Comparison of ENCODE assay signal across 24 mouse cellular contexts in the genomic region with DNA sequence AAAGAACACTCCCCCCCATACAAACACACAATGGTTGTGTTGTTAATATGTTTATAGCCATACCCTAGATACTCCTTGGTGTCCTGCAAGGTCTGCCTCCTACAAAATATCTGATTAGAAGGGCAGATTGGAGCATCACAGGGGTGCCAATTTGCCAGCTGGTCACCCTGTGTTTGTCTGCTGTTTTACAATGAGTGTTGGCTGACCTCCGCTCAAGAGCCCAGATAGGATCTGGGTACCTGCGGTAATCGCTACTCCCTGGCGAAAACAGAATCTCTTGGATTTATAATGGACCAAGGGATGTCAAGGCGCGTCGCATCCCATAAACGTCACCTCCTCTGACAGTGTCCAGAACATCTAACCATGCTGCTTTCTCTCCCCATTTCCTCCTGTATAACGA.
DNase-seq lines count a peak whose midpoint lies in the region; ATAC-seq lines count a peak whose summit lies in the region.
"Had no signal": no experiment of that assay in that cellular context is flagged by ENCODE, and none has a peak within 500 bp of the region (broad histone marks: within the 10 kb centered on the region; RNA-seq: fewer than 3 reads in every experiment).

No protein-coding gene starts in this region.

- DNase-seq in brain, adult 2 months (ENCODE audit: low read depth, low spot score) = peak; percentile 96
- peak; percentile 93 for DNase-seq in cerebellum, adult 11-12 months
- DNase-seq in cerebellum, postnatal 10 days = peak; percentile 86 to 92
- no peak for DNase-seq in heart, postnatal 4 days
- DNase-seq in gastrocnemius, postnatal 10 days = no peak
- DNase-seq: adrenal gland, postnatal 10 days; forebrain, postnatal 0 days; gastrocnemius, postnatal 36 days; kidney, adult 11 months; kidney, postnatal 4 days; layer of hippocampus, adult 9-11 months; lung, embryonic 14.5 days; right cerebral cortex, postnatal 4 days; thymus, postnatal 36 days had no signal

- ATAC-seq in hindbrain, embryonic 16.5 days = peak; percentile 78; the same call in 1 of the 2 replicates
- no peak for ATAC-seq in hindbrain, embryonic 12.5 days (ENCODE audit: low FRiP score)
- no peak for ATAC-seq in erythroid progenitor cell, adult 5-6 weeks (replicated peaks; ENCODE audit: low FRiP score, poor library complexity, severe bottlenecking)
- ATAC-seq: forebrain, postnatal 0 days; Patski had no signal

- H3K27ac ChIP-seq in hindbrain, embryonic 16.5 days (ENCODE audit: low read depth, low read length) = no peak overlapping the region
- H3K27ac ChIP-seq in hindbrain, embryonic 12.5 days = no peak overlapping the region
- H3K27ac ChIP-seq: embryonic facial prominence, embryonic 15.5 days; kidney, embryonic 15.5 days; limb, embryonic 15.5 days; liver, embryonic 14.5 days; midbrain, embryonic 12.5 days; stomach, embryonic 15.5 days had no signal

- no peak overlapping the region for H3K4me2 ChIP-seq in hindbrain, embryonic 16.5 days (ENCODE audit: low read length)
- H3K4me2 ChIP-seq in hindbrain, embryonic 12.5 days (replicated peaks) = no peak overlapping the region
- H3K4me2 ChIP-seq: embryonic facial prominence, embryonic 15.5 days; kidney, embryonic 15.5 days; limb, embryonic 15.5 days; lung, embryonic 14.5 days; midbrain, embryonic 12.5 days; stomach, embryonic 15.5 days had no signal

- H3K4me1 ChIP-seq in hindbrain, embryonic 16.5 days (ENCODE audit: control insufficient read depth, insufficient read depth, low read depth, low read length) = no peaks in the 10 kb centered on the region
- no peaks in the 10 kb centered on the region for H3K4me1 ChIP-seq in hindbrain, embryonic 12.5 days
- H3K4me1 ChIP-seq: embryonic facial prominence, embryonic 15.5 days; kidney, embryonic 15.5 days; limb, embryonic 15.5 days; midbrain, embryonic 12.5 days; stomach, embryonic 15.5 days had no signal

- 78% methylated on average over 9 of the region's 9 CpGs for WGBS in hindbrain, embryonic 16.5 days
- 92% methylated on average over 9 of the region's 9 CpGs for WGBS in hindbrain, embryonic 12.5 days

- no peaks in the 10 kb centered on the region for H3K27me3 ChIP-seq in hindbrain, embryonic 16.5 days (replicated peaks; ENCODE audit: control insufficient read depth, insufficient read depth, low read length)
- H3K27me3 ChIP-seq in hindbrain, embryonic 12.5 days = no peaks in the 10 kb centered on the region
- H3K27me3 ChIP-seq: embryonic facial prominence, embryonic 15.5 days; kidney, embryonic 15.5 days; limb, embryonic 15.5 days; midbrain, embryonic 12.5 days; Patski; stomach, embryonic 15.5 days had no signal

- no peak overlapping the region for H3K9ac ChIP-seq in hindbrain, embryonic 16.5 days (ENCODE audit: low read depth, low read length)
- H3K9ac ChIP-seq in hindbrain, embryonic 12.5 days = no peak overlapping the region
- H3K9ac ChIP-seq: embryonic facial prominence, embryonic 15.5 days; forebrain, postnatal 0 days; kidney, embryonic 15.5 days; limb, embryonic 15.5 days; liver, embryonic 14.5 days; lung, embryonic 14.5 days; midbrain, embryonic 12.5 days; stomach, embryonic 15.5 days had no signal

- no peaks in the 10 kb centered on the region for H3K9me3 ChIP-seq in hindbrain, embryonic 16.5 days (ENCODE audit: control insufficient read depth, low read length)
- no peaks in the 10 kb centered on the region for H3K9me3 ChIP-seq in hindbrain, embryonic 12.5 days (replicated peaks)
- H3K9me3 ChIP-seq: embryonic facial prominence, embryonic 15.5 days; kidney, embryonic 15.5 days; limb, embryonic 15.5 days; midbrain, embryonic 12.5 days; stomach, embryonic 15.5 days had no signal

- no peak overlapping the region for H3K4me3 ChIP-seq in hindbrain, embryonic 16.5 days (ENCODE audit: low read length)
- no peak overlapping the region for H3K4me3 ChIP-seq in hindbrain, embryonic 12.5 days
- H3K4me3 ChIP-seq: embryonic facial prominence, embryonic 15.5 days; kidney, embryonic 15.5 days; limb, embryonic 15.5 days; midbrain, embryonic 12.5 days; stomach, embryonic 15.5 days had no signal

- no peaks in the 10 kb centered on the region for H3K36me3 ChIP-seq in hindbrain, embryonic 16.5 days (ENCODE audit: control insufficient read depth, insufficient read depth, low read length)
- H3K36me3 ChIP-seq in hindbrain, embryonic 12.5 days = no peaks in the 10 kb centered on the region
- H3K36me3 ChIP-seq: embryonic facial prominence, embryonic 15.5 days; kidney, embryonic 15.5 days; limb, embryonic 15.5 days; midbrain, embryonic 12.5 days; stomach, embryonic 15.5 days had no signal

Comparison
In these comparisons a context has a peak if more than half of its experiments do, and no peak if none do; other contexts are left out.
1. DNase-seq: peak in brain, adult 2 months (single experiment), cerebellum, adult 11-12 months (single experiment) and cerebellum, postnatal 10 days (2 of 2); none in heart, postnatal 4 days (single experiment) and gastrocnemius, postnatal 10 days (single experiment).